Comparison of ENCODE assay signal across 14 mouse cellular contexts in the genomic region with DNA sequence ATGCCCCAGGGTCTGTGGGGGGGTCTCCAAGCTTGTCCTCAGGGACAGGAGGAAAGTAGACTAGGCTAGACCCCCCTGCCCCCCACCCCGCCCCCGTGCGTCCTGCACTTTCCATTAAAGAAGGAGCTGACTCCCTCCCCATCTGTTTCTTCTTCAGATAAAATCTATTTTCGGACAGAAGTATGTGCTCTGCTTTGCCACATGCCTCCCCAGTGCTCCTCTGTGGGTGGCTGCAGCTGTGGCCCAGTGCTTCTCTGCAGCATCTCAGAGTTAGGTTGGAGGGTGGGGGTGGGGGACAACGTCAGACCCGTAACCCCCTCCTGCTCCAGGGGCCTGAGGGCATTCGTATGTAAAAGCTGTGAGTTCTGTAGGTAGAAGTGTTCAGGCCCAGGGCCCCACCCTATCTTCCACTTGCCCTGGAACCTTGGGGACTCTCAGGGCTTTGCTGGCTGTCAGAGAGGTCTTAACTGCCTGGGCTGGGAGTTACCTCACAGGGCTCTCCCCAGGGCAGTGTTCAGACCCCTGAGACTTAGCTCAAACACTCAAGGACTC.
DNase-seq lines count a peak whose midpoint lies in the region; ATAC-seq and TF ChIP-seq lines count a peak whose summit lies in the region.
"Had no signal": no experiment of that assay in that cellular context is flagged by ENCODE, and none has a peak within 500 bp of the region (broad histone marks: within the 10 kb centered on the region; RNA-seq: fewer than 3 reads in every experiment).

No protein-coding gene starts in this region.

- no peak overlapping the region for H3K4me3 ChIP-seq in hindbrain, embryonic 10.5 days
- no peak overlapping the region for H3K4me3 ChIP-seq in hindbrain, embryonic 12.5 days
- no peak overlapping the region for H3K4me3 ChIP-seq in cortical plate, adult 2 months (ENCODE audit: insufficient read depth, low read length)
- no peak overlapping the region for H3K4me3 ChIP-seq in stomach, postnatal 0 days (ENCODE audit: low read depth, low read length)
- H3K4me3 ChIP-seq: intestine, embryonic 15.5 days; midbrain, embryonic 15.5 days had no signal

- H3K27me3 ChIP-seq in hindbrain, embryonic 10.5 days (ENCODE audit: insufficient read depth, poor library complexity, severe bottlenecking): no peaks in the 10 kb centered on the region
- no peaks in the 10 kb centered on the region for H3K27me3 ChIP-seq in hindbrain, embryonic 12.5 days
- H3K27me3 ChIP-seq in stomach, postnatal 0 days (ENCODE audit: control insufficient read depth, insufficient read depth, low read length): no peaks in the 10 kb centered on the region
- H3K27me3 ChIP-seq: intestine, embryonic 15.5 days; midbrain, embryonic 15.5 days had no signal

- 42% methylated on average over 7 of the region's 7 CpGs for WGBS in hindbrain, embryonic 10.5 days
- 38% methylated on average over 7 of the region's 7 CpGs for WGBS in hindbrain, embryonic 12.5 days
- 39% methylated on average over 6 of the region's 7 CpGs for WGBS in stomach, postnatal 0 days

- no peaks in the 10 kb centered on the region for H3K36me3 ChIP-seq in hindbrain, embryonic 10.5 days
- no peaks in the 10 kb centered on the region for H3K36me3 ChIP-seq in hindbrain, embryonic 12.5 days
- H3K36me3 ChIP-seq in stomach, postnatal 0 days (ENCODE audit: control insufficient read depth, insufficient read depth, low read length): no peaks in the 10 kb centered on the region
- H3K36me3 ChIP-seq: intestine, embryonic 15.5 days; midbrain, embryonic 15.5 days had no signal

- TF ChIP-seq EP300 in stomach, postnatal 0 days (optimal IDR thresholded peaks at IDR 0.05): no peak

- DNase-seq in hindbrain, embryonic 10.5 days (ENCODE audit: low spot score): no peak
- DNase-seq in right cerebral cortex, adult 18-20 months: peak; percentile 74
- DNase-seq in right cerebral cortex, postnatal 4 days: no peak
- DNase-seq in telencephalon, adult 2 months (ENCODE audit: low read depth, low spot score): peak; percentile 80
- no peak for DNase-seq in stomach, postnatal 0 days (ENCODE audit: low spot score)
- DNase-seq: cerebellum, adult 9-11 months; forebrain, postnatal 0 days; liver; lung, postnatal 14 days had no signal

- peak overlapping the region; percentile 29; the same call in 1 of the 2 replicates for H3K27ac ChIP-seq in hindbrain, embryonic 10.5 days
- H3K27ac ChIP-seq in hindbrain, embryonic 12.5 days: no peak overlapping the region
- peak overlapping the region; percentile 93 for H3K27ac ChIP-seq in cortical plate, adult 2 months (ENCODE audit: insufficient read depth, low read length)
- H3K27ac ChIP-seq in stomach, postnatal 0 days (replicated peaks): no peak overlapping the region
- H3K27ac ChIP-seq: intestine, embryonic 15.5 days; midbrain, embryonic 15.5 days had no signal

- no peaks in the 10 kb centered on the region for H3K9me3 ChIP-seq in hindbrain, embryonic 10.5 days
- H3K9me3 ChIP-seq in hindbrain, embryonic 12.5 days (replicated peaks): no peaks in the 10 kb centered on the region
- no peaks in the 10 kb centered on the region for H3K9me3 ChIP-seq in stomach, postnatal 0 days (ENCODE audit: control insufficient read depth, low read length)
- H3K9me3 ChIP-seq: intestine, embryonic 15.5 days; midbrain, embryonic 15.5 days had no signal

- no peak overlapping the region for H3K9ac ChIP-seq in hindbrain, embryonic 12.5 days
- no peak overlapping the region for H3K9ac ChIP-seq in stomach, postnatal 0 days (ENCODE audit: low read length)
- H3K9ac ChIP-seq: forebrain, postnatal 0 days; intestine, embryonic 15.5 days; midbrain, embryonic 15.5 days had no signal

- no peak for TF ChIP-seq CTCF in cortical plate, adult 2 months (IDR thresholded peaks at IDR 0.05; ENCODE audit: extremely low read depth, insufficient read depth, low read length)
- TF ChIP-seq CTCF in stomach, postnatal 0 days (IDR thresholded peaks at IDR 0.05; ENCODE audit: low read depth): no peak

- no peak for TF ChIP-seq POLR2A in cortical plate, adult 2 months (IDR thresholded peaks at IDR 0.05; ENCODE audit: extremely low read depth, insufficient read depth, low read length)

- no peak for ATAC-seq in hindbrain, embryonic 12.5 days (ENCODE audit: low FRiP score)
- no peak for ATAC-seq in stomach, postnatal 0 days (ENCODE audit: low FRiP score, low TSS enrichment)
- ATAC-seq: activated CD4-positive, CD25-positive, alpha-beta regulatory T cell, adult 4 months; forebrain, postnatal 0 days; intestine, embryonic 15.5 days; midbrain, embryonic 15.5 days had no signal

- no peak overlapping the region for H3K4me2 ChIP-seq in hindbrain, embryonic 12.5 days (replicated peaks)
- H3K4me2 ChIP-seq in stomach, postnatal 0 days (replicated peaks; ENCODE audit: low read depth): no peak overlapping the region
- H3K4me2 ChIP-seq: intestine, embryonic 15.5 days; midbrain, embryonic 15.5 days had no signal

- peaks cover 20% of the 10 kb centered on the region; the same call in 1 of the 2 replicates for H3K4me1 ChIP-seq in hindbrain, embryonic 10.5 days (replicated peaks)
- peaks cover 4% of the 10 kb centered on the region; the same call in 1 of the 2 replicates for H3K4me1 ChIP-seq in hindbrain, embryonic 12.5 days
- peaks cover 19% of the 10 kb centered on the region for H3K4me1 ChIP-seq in cortical plate, adult 2 months (ENCODE audit: control insufficient read depth, insufficient read depth, low read length)
- 0 out of 2 replicates have a peak, but pooled peaks cover 3% of the 10 kb centered on the region for H3K4me1 ChIP-seq in stomach, postnatal 0 days (replicated peaks; ENCODE audit: control insufficient read depth, insufficient read depth)
- H3K4me1 ChIP-seq: midbrain, embryonic 15.5 days had no signal

Comparison
In these comparisons a context has a peak if more than half of its experiments do, and no peak if none do; other contexts are left out.
1. DNase-seq: peak in right cerebral cortex, adult 18-20 months (single experiment) and telencephalon, adult 2 months (single experiment); none in hindbrain, embryonic 10.5 days (single experiment), right cerebral cortex, postnatal 4 days (single experiment) and stomach, postnatal 0 days (single experiment).
2. H3K27ac ChIP-seq: peak in hindbrain, embryonic 10.5 days (single experiment) and cortical plate, adult 2 months (single experiment); none in hindbrain, embryonic 12.5 days (single experiment) and stomach, postnatal 0 days (single experiment).